Mouse (Mus musculus) gastrocnemius, adult 2 months (tissue): Measurements from ENCODE around the gene Hist1h2bf. TPM values are rescaled to one million over a fixed set of nuclear protein-coding genes. Genes with fewer than 3 reads are reported as not detected.
"Not testable (repeated sequence)": the region's sequence is repeated elsewhere in the genome, so short reads cannot be mapped to it uniquely, and the experiment has no call there.

Experiments
- DNase-seq: peaks from one replicate; pipeline ENCODE4 v3.0.0; 2022
- H3K27ac ChIP-seq: fragments of 200-600 bp; 2 replicates; pipeline ENCODE4 v1.8.1; 2022; ENCODE audit warnings: mild to moderate bottlenecking
- H3K4me3 ChIP-seq: fragments of 200-600 bp; 2 replicates; pipeline ENCODE4 v1.8.1; 2022; ENCODE audit warnings: mild to moderate bottlenecking, moderate library complexity
- CTCF ChIP-seq: fragments of 200-600 bp; IDR thresholded peaks from 2 replicates; pipeline ENCODE4 v1.8.1; 2022; ENCODE audit warnings: antibody characterized with exemption, mild to moderate bottlenecking, moderate library complexity
- intact Hi-C: fragments of 180-260 bp; cut with DNase I; formaldehyde crosslinking; loops from one replicate; pipeline ENCODE4 v1.15.1; 2025
- total RNA-seq, 2 experiments: library from RNA; stranded (reverse); gene quantifications; 2 replicates each; pipeline ENCODE4 v1.2.3; 2021

Hist1h2bf gene
- total RNA-seq, 2 experiments from 2014 or later: 3.6 to 3.8 TPM

DNA sequence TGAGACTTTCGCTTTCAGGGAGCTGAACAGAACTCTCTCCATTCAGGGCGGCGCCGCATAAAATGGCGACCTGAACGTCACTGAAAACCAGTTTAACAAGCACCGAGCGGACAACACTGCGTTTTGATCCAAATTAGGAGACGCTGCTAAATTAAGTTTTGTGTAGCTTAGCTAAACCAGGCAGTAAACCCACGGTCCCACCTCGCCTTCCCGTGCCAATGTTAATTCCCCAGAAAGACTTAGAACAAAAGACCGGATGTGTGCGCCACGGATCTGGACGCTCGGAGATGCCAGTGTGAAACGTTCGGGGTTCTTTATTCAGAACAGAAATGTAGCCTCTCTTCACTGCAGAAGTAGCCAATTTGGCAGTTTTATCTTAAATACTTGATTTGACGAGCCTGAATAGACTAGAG is 11.0 kb upstream of the Hist1h2bf start:
- H3K27ac ChIP-seq: peak overlapping the region; percentile 95
- no peak for TF ChIP-seq CTCF
- intact Hi-C loops: loop anchor here (5.0 kb wide), 1 partner anchor 1543 kb away; the partner anchor contains the start of genes Hist1h2ag, Hist1h2bj and Hist1h4i
- DNase-seq: peak; percentile 70
- H3K4me3 ChIP-seq: peak overlapping the region; percentile 85

DNA sequence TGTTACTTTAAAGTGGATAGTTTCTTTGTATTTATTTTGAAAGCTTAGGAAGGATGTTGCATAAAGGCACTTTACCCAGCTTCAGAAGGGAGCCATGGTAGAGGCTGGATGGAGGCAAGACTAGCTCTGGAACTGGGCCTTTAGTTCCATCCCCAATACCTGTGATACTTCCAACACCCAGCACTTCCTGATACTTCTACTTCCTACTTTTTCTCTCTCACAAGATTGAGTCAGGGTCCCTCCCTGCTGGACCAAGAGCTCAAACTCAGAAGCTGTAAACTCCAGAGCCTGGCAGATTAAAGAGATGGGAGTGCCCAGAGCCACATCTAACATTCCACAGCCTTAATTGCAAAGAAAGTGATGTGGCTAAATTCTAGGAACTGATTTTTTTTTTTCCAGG is 10.3 kb upstream of the Hist1h2bf start:
- H3K27ac ChIP-seq: peak overlapping the region; percentile 95

DNA sequence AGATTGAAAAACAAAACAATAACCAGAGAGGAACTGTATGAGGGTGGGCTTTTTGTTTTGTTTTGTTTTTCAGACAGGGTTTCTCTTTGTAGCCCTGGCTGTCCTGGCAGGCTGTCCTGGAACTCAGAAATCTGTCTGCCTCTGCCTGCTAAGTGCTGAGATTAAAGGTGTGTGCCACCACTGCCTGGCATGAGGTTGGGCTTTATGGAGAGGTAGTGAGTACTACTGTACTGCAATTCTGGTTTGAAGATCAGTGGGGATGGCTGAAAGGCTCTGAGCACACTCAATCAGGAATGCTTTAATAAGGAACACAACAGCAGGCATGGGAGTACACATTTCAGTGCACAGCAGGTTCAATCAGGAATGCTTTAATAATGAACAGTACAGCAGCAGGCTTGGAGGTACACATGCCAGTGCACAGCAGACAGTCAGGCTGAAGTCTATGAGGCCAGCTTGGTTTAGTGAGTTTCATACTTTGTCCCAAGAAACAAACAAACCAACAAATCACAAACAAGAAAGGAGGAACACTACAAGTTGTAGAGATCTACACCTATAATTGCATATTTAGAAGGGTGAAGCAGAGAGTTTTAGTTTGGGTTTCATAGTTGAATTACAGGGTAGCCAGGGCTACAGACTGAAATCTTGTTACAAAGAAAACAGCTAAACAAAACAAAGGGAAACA is 9.5 kb upstream of the Hist1h2bf start:
- no peak for DNase-seq
- Histone ChIP-seq H3K27ac (peak overlapping the region; percentile 95), H3K4me3 (no peak overlapping the region)
- intact Hi-C loops: loop anchor here (5.0 kb wide), 5 partner anchors 39 to 179 kb away; partner anchors contain the start of genes Hist1h1a, Hist1h1e, Hist1h1t and Hist1h2af
- TF ChIP-seq CTCF: no peak

More for the DNA sequence above, 10.3 kb upstream of the Hist1h2bf start:
- no peak for TF ChIP-seq CTCF
- no peak for DNase-seq
- intact Hi-C loops: loop anchor here (5.0 kb wide), 5 partner anchors 38 to 178 kb away; partner anchors contain the start of genes Hist1h1a, Hist1h1e, Hist1h1t and Hist1h2af
- peak overlapping the region; percentile 85 for H3K4me3 ChIP-seq

DNA sequence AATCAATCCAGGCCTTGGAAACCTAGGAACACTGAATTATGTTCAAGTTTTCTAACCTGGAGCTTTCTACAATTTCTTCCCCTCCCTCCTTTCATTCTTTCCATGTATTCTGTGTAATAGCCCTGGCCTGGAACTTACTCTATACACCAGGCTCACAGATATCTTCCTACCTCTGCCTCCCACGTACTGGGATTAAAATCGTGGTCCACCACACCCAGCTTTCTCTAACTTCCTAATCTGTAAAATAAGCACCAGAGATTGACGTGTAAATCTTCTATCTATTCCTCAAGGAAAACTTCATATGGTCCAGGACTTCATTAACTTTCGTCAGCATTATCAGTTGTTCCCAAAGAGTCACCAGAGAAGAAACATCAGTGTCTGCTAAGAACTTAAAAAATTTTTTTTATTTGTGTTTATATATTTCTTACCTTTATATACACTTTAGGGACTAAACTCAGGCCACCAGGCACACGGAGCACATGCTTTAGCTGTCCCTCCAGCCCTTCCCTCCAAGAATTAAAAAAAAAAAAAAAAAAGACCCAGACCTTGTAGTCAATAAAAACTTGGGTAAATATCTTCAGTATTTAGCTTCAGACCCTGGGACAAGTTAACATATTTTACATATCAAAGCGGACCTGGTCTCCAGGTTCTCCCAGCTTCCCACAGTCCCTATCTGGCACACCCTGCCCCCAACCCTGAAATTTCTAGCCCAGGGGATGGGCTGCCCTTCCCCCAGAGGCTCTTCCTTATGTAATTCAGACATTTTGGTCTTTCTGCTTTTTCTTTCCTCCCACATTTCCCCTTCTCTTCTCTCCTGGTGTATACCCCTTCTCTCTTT is 8.4 kb upstream of the Hist1h2bf start:
- H3K27ac ChIP-seq: peak overlapping the region; percentile 81
- no peak for TF ChIP-seq CTCF
- H3K4me3 ChIP-seq: peak overlapping the region; percentile 83
- DNase-seq: no peak
- intact Hi-C loops: loop anchor here (5.0 kb wide), 5 partner anchors 40 to 180 kb away; partner anchors contain the start of genes Hist1h1a, Hist1h1e, Hist1h1t and Hist1h2af

DNA sequence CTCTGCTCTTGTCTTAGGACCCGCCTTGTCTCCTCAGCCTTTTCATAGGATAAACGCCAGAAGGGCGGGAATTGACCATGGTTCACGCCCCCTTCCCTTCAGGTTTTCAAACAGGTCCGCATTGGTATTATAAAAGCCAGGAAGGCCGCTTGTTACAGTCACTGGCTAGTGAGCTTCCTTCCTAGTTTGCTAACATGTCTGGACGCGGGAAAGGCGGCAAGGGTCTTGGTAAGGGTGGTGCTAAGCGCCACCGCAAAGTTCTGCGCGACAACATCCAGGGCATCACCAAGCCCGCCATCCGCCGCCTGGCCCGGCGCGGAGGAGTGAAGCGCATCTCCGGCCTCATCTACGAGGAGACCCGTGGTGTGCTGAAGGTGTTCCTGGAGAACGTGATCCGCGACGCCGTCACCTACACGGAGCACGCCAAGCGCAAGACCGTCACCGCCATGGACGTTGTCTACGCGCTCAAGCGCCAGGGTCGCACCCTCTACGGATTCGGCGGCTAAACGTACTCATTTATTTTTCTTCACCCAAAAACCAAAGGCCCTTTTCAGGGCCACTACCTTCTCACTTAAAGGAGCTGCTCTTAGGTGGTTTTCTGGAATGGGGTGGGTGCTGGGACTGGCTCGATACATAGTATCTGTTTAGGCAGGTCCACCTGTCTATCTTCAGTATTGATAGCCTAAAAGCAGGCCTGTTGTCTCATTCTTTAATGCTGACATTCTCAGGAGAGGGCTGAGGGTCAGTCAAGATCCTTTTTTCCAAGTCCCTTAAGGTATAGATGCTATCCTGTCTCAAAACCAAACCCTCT is 7.6 kb upstream of the Hist1h2bf start, which contains the start of gene Hist1h4d:
Hist1h4d (plus strand) TSS at position 191 of the 811 bp plus-strand sequence.
- Histone ChIP-seq H3K27ac (peak within 1 kb of the TSS; percentile 81), H3K4me3 (peak within 1 kb of the TSS; percentile 83)
- no peak for TF ChIP-seq CTCF
- peak; percentile 90 for DNase-seq
- intact Hi-C loops: loop anchor here (5.0 kb wide), 5 partner anchors 41 to 181 kb away; partner anchors contain the start of genes Hist1h1a, Hist1h1e, Hist1h1t and Hist1h2af

DNA sequence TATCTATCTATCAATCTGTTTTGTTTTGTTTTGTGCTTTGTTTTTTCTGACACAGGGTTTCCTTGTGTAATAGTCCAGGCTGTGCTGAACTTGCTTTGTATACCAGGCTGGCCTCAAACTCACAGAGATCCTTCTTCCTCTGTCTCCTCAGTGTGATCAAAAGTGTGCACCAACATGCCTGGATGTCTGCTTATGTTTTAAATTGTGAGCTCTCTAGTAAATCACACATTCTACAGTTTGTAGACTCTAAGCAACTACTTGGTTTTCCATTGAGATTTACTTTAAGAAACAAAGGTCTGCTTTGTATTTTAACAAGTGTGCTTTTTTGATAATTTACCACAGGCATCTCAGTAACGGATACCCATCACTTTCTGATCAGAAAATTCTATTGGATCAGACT is 3.8 kb upstream of the Hist1h2bf start:
- H3K27ac ChIP-seq: no peak overlapping the region
- no peak for DNase-seq
- H3K4me3 ChIP-seq: no peak overlapping the region
- no peak for TF ChIP-seq CTCF
- intact Hi-C loops: no loop called here

DNA sequence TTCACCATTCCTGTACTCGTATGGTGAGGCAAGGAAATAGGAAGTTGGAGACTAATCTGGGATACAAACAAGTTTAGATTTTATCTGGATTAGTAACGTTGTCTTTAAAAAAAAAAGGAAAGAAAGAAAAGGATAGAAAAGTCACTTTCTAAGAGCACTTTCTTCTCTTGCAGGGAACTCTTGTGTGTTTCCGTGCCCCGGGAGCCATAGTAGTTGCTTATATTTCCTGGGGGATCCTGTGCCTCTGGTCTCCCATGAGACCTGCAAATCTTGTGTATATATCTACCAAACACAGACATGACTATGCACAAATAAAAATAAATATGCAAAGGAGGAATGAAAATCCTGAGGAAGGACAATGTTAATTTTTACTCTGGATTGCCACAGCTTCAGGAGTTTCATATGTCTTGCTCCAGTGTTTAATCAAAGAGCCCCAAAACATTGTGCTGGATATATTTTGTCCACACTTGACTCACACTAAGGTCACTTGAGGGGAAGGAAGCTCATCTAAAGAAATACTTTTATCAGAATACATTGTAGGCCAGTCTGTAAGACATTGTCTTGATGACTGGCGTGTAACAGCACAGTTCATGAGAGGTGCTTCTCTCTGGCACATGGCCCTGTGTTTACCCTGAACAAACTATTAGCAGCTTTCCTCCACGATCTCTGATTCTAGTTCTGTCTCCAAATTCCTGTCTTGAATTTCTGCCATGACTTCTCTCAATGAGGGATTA is 3.1 kb upstream of the Hist1h2bf start:
- no peak for DNase-seq
- no peak for TF ChIP-seq CTCF
- H3K27ac ChIP-seq: no peak overlapping the region; the same call in 1 of the 2 replicates
- H3K4me3 ChIP-seq: peak overlapping the region; percentile 70
- intact Hi-C loops: no loop called here

DNA sequence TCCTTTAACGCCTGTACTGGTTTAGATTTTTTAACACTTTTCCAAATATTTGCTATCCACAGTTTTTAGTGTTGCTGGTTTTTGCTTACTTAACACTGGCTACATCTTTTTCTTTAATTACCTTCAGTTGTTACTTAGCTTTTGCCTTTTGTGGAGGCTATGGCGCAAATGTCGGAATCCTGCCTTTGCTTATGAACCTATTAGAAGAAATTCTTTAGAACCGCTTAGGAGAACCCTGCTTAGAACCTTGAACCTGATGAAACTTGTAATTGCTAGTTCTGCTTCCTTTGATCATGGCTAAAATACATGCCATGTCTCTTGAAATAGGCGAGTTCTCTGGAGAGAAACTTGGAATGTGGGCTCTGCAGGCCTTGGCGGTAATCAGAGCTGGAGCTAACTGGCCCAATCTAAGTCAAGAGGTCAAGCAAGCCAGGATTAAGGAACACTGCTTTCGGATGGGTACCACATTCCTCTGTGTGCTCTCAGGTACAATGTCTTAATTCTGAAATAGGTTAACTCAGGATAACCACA is 2.4 kb upstream of the Hist1h2bf start:
- DNase-seq: no peak
- intact Hi-C loops: no loop called here
- H3K4me3 ChIP-seq: peak overlapping the region; percentile 70
- TF ChIP-seq CTCF: no peak
- peak overlapping the region; percentile 83 for H3K27ac ChIP-seq

DNA sequence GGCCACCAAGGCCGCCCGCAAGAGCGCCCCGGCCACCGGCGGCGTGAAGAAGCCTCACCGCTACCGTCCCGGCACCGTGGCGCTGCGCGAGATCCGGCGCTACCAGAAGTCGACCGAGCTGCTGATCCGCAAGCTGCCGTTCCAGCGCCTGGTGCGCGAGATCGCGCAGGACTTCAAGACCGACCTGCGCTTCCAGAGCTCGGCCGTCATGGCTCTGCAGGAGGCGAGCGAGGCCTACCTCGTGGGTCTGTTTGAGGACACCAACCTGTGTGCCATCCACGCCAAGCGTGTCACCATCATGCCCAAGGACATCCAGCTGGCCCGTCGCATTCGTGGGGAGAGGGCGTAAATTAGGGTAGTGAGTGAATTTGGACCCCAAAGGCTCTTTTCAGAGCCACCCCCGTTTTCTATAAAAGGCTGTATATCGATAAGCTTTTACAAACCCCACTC is 1.9 kb upstream of the Hist1h2bf start:
- Histone ChIP-seq H3K27ac (peak overlapping the region; percentile 83), H3K4me3 (peak overlapping the region; percentile 70)
- intact Hi-C loops: not testable (repeated sequence)
- peak; percentile 23 for DNase-seq

DNA sequence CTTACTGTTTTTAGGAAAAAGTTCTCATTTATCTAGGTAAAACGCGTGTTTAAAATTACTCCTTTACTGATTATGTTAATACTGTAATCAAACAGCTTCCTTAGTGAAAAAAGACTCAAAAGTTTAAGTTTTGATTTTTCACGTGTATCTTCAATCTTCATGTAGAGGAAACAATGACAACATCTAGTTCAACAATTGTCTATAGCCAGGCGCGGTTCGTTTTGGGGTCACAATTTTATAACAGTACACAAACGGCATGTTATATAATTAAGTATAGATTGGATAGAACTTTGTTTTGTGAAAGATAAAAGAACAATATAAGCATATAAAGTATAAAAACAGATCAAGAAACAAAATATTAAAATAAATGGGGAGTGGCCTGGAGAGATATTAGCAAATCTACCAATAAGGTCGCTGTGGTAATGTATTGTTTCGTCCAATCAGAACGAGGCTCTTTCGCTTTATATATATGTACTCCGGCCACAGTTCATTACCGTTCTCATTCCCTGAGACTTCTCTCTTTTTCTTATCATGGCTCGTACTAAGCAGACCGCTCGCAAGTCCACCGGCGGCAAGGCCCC is 1.4 kb upstream of the Hist1h2bf start, which contains the start of gene Hist1h3d:
Hist1h3d (plus strand) TSS at position 493 of the 581 bp plus-strand sequence.
- no peak for TF ChIP-seq CTCF
- intact Hi-C loops: no loop called here
- H3K4me3 ChIP-seq: peak within 1 kb of the TSS; percentile 70
- H3K27ac ChIP-seq: peak within 1 kb of the TSS; percentile 83
- peak; percentile 17 for DNase-seq

DNA sequence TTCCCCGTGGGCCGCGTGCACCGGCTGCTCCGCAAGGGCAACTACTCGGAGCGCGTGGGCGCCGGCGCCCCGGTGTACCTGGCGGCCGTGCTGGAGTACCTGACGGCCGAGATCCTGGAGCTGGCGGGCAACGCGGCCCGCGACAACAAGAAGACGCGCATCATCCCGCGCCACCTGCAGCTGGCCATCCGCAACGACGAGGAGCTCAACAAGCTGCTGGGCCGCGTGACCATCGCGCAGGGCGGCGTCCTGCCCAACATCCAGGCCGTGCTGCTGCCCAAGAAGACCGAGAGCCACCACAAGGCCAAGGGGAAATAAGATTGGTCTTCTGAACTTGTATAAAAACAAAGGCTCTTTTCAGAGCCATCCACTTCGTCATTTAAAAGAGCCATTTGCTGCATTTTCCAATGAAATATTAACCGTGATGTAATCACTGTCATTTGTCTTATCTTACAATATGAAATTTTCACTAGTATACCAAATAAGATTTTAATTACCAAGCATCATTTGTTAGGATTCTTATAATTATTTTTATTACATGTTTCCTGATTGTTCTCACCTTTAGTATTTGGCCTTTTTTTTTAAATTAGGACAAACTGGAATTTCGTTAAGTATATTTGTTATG is 662 bp upstream of the Hist1h2bf start:
- intact Hi-C loops, DNase-seq: not testable (repeated sequence)
- H3K4me3 ChIP-seq: peak overlapping the region; percentile 70
- peak overlapping the region; percentile 83 for H3K27ac ChIP-seq

DNA sequence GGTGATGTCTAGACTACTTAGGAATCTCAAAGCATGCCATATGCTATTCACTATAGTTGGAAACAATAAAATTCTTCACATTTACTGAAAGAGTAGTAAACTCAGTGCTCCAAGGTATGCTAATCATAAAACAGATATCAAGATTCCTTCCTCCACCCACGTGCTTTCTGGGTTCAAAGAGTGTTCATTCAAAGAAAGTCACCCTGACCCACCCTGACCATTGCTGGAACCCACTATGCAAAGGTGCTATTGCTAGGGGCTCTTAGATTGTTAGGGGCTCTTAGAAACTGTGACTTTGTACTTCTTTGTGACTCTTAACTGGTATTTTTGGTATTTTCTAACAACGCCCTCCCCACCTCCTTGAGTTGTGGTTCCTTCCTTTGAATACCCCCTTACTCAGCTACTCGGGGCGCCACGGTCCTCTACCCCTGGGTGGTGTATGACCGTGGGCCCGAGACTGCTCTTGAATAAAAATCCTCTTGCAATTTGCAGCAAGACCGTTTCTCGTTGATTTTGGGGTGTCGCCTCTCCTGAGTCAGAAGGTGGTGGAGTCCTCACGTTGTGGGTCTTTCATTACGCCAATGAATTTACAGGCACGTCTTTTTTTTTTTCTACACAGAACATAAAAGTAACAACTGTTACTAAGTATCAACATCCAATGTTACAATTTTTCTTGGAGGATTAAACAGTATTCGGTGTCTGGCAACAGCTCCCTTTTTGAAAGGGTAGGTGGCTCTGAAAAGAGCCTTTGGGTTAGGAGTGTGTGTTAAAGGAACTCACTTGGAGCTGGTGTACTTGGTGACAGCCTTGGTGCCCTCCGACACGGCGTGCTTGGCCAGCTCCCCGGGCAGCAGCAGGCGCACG is 730 bp downstream of the Hist1h2bf start:
- intact Hi-C loops, H3K27ac ChIP-seq, DNase-seq: not testable (repeated sequence)

More for the DNA sequence above, 730 bp downstream of the Hist1h2bf start:
- peak overlapping the region; percentile 70 for H3K4me3 ChIP-seq
